Mouse (Mus musculus) G1E (cell line): ENCODE measurements at regions not wholly inside any gene's neighbourhood (a gene's known extent, or its start where the extent isn't known, plus 50 kb on each side); places are given as distances from the start of the nearest gene placed in this dataset.

Source experiments
- CTCF ChIP-seq: IDR thresholded peaks from 2 replicates; pipeline ENCODE4 v1.5.1; 2012; ENCODE audit warnings: low read depth, low read length, inconsistent platforms, mixed read lengths
- POLR2AphosphoS5 ChIP-seq: IDR thresholded peaks from 2 replicates; pipeline ENCODE4 v1.6.1; 2012; ENCODE audit warnings: low read depth, low read length, inconsistent platforms; ENCODE audit not compliant: insufficient replicate concordance

- TF ChIP-seq CTCF (no peak), POLR2AphosphoS5 (no peak)
Observed at GRCm38 (mm10) chr5:119273203-119273602, 397.3 kb upstream of the Tbx3 start.
